Mouse (Mus musculus) stomach, postnatal 0 days (tissue): Measurements from ENCODE around the gene Scarf2. TPM values are rescaled to one million over a fixed set of nuclear protein-coding genes. Genes with fewer than 3 reads are reported as not detected.

ENCODE experiments used
- ATAC-seq: fragments of 200-750 bp; cut with Nextera tagmentation; 2 replicates; pipeline ENCODE4 v1.8.0; 2017; ENCODE audit not compliant: low FRiP score, low TSS enrichment
- DNase-seq: peaks from one replicate; pipeline ENCODE4 v3.0.0-alpha.2; 2016; ENCODE audit warnings: low spot score
- H3K27ac ChIP-seq: fragments of 300-500 bp; sonication (generic); replicated peaks from 2 replicates; pipeline ENCODE4 v1.5.1; 2014; ENCODE audit warnings: mild to moderate bottlenecking, control low read depth
- H3K27me3 ChIP-seq: fragments of 300-500 bp; sonication (generic); 2 replicates; pipeline ENCODE4 v1.6.1; 2014; ENCODE audit warnings: low read length; ENCODE audit not compliant: control insufficient read depth, insufficient read depth
- H3K36me3 ChIP-seq: fragments of 300-500 bp; sonication (generic); 2 replicates; pipeline ENCODE4 v1.6.1; 2014; ENCODE audit warnings: low read length, mixed read lengths; ENCODE audit not compliant: control insufficient read depth, insufficient read depth
- H3K4me1 ChIP-seq: fragments of 300-500 bp; sonication (generic); replicated peaks from 2 replicates; pipeline ENCODE4 v1.6.1; 2014; ENCODE audit warnings: antibody characterized with exemption; ENCODE audit not compliant: control insufficient read depth, insufficient read depth
- H3K4me2 ChIP-seq: fragments of 300-500 bp; sonication (generic); replicated peaks from 2 replicates; pipeline ENCODE4 v1.6.1; 2014; ENCODE audit warnings: low read depth, mild to moderate bottlenecking, control low read depth, moderate library complexity
- H3K4me3 ChIP-seq: fragments of 300-500 bp; sonication (generic); 2 replicates; pipeline ENCODE4 v1.5.1; 2014; ENCODE audit warnings: low read depth, low read length, control low read depth
- H3K9ac ChIP-seq: fragments of 300-500 bp; sonication (generic); 2 replicates; pipeline ENCODE4 v1.6.1; 2014; ENCODE audit warnings: mild to moderate bottlenecking, low read length, control low read depth, mixed read lengths
- H3K9me3 ChIP-seq: fragments of 300-500 bp; sonication (generic); 2 replicates; pipeline ENCODE4 v1.6.1; 2016; ENCODE audit warnings: low read length; ENCODE audit not compliant: control insufficient read depth
- CTCF ChIP-seq: IDR thresholded peaks from 2 replicates; pipeline ENCODE4 v1.5.1; 2016; ENCODE audit warnings: antibody characterized with exemption, low read depth, mild to moderate bottlenecking, moderate library complexity
- EP300 ChIP-seq: optimal IDR thresholded peaks from 2 replicates; pipeline ENCODE3; 2016; ENCODE audit warnings: antibody characterized with exemption
- WGBS: fragments of 180-500 bp; shearing (Covaris S2); extraction: QIAGEN DNeasy Blood & Tissue Kit; methylation state at CpG from one replicate; pipeline ENCODE4 v1.1.7; 2014; 5-methylcytosine and 5-hydroxymethylcytosine counted together
- polyA plus RNA-seq: library from polyadenylated mRNA; unstranded; fragments of >200 nt; fragmentation: Nextera tagmentation; extraction: Ambion mirVana; gene quantifications from 2 replicates; pipeline ENCODE4 v1.2.1, GENCODE M21; 2015

Scarf2 gene
- polyA plus RNA-seq, 1 experiment from 2014 or later = 7.8 TPM

- 81% methylated on average over 2 of the region's 2 CpGs for WGBS
- TF ChIP-seq EP300 (no peak), CTCF (no peak)
- Histone ChIP-seq H3K4me3 (no peak overlapping the region), H3K4me1 (no peaks in the 10 kb centered on the region), H3K9me3 (no peaks in the 10 kb centered on the region), H3K27ac (no peak overlapping the region), H3K9ac (no peak overlapping the region), H3K4me2 (no peak overlapping the region), H3K27me3 (no peaks in the 10 kb centered on the region), H3K36me3 (peaks cover 47% of the 10 kb centered on the region)
- DNase-seq = no peak
- no peak for ATAC-seq
Measured at GRCm38 (mm10) chr16:17853263-17853662, 56.2 kb downstream of the Scarf2 start.

DNA sequence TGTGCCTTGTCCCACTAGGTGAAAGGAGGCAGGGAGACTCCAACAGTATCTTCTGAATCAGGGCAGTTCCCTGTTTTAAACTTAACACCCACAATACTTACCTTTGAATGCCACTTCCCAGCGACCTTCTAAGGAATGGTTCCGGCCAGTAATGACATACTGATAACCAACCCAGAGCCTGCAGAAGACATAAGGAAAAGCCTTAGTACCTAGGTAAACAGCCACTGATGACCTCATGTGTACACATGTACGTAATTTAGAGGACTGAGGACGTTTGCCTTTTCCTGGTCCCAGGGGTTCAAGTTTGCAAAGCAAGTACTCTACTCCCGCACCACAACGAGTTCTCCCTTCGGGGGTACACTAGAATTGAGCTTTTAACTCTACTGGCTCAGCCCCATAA, 60.1 kb downstream of the Scarf2 start:
- no peak for DNase-seq
- no peaks in the 10 kb centered on the region for H3K27me3 ChIP-seq
- no peak overlapping the region for H3K4me3 ChIP-seq
- peaks cover 44% of the 10 kb centered on the region for H3K36me3 ChIP-seq
- H3K9me3 ChIP-seq = no peaks in the 10 kb centered on the region
- ATAC-seq = peak; percentile 83
- TF ChIP-seq EP300 = no peak
- TF ChIP-seq CTCF = no peak
- H3K27ac ChIP-seq = 0 out of 2 replicates have a peak overlapping the region, but pooled peaks have one; percentile 35
- no peaks in the 10 kb centered on the region for H3K4me1 ChIP-seq
- no peak overlapping the region for H3K9ac ChIP-seq
- H3K4me2 ChIP-seq = no peak overlapping the region
- WGBS = 76% methylated on average over 7 of the region's 7 CpGs

Other genes starting within 250 kb of the Scarf2 start
- 0.33 TPM in 2 replicates for gene Lrrc74b, start 236.0 kb upstream of the Scarf2 start, polyA plus RNA-seq
- gene P2rx6, start 235.4 kb upstream of the Scarf2 start, polyA plus RNA-seq = 1.5 and 1.7 TPM in 2 replicates
- 22.8 and 24.4 TPM in 2 replicates for gene Slc7a4, start 214.1 kb upstream of the Scarf2 start, polyA plus RNA-seq
- gene Smpd4, start 177.9 kb upstream of the Scarf2 start, polyA plus RNA-seq = 7.7 and 9.7 TPM in 2 replicates
- 4.8 and 4.9 TPM in 2 replicates for gene Ccdc74a, start 150.8 kb upstream of the Scarf2 start, polyA plus RNA-seq
- gene Med15, start 64.4 kb upstream of the Scarf2 start, polyA plus RNA-seq = 19.4 and 22.7 TPM in 2 replicates
- 32.0 and 34.0 TPM in 2 replicates for gene Klhl22, start 37.7 kb upstream of the Scarf2 start, polyA plus RNA-seq
- gene B830017H08Rik, start 35.8 kb downstream of the Scarf2 start, polyA plus RNA-seq = not detected in 2 replicates
- 0.63 and 1.3 TPM in 2 replicates for gene Car15, start 41.1 kb downstream of the Scarf2 start, polyA plus RNA-seq
- gene Gm20518, start 94.4 kb downstream of the Scarf2 start, polyA plus RNA-seq = 0.07 TPM in 1 of 2 replicates, not detected in the other
- gene Tssk1, start 96.9 kb downstream of the Scarf2 start, polyA plus RNA-seq = 0.06 and 0.11 TPM in 2 replicates
- gene Dgcr2, start 101.3 kb downstream of the Scarf2 start, polyA plus RNA-seq = 38.8 and 40.7 TPM in 2 replicates
- gene Tssk2, start 101.4 kb downstream of the Scarf2 start, polyA plus RNA-seq = 0.07 TPM in 1 of 2 replicates, not detected in the other
- gene Ess2, start 114.1 kb downstream of the Scarf2 start, polyA plus RNA-seq = 15.6 and 17.0 TPM in 2 replicates
- 0.21 and 0.23 TPM in 2 replicates for gene Gsc2, start 117.8 kb downstream of the Scarf2 start, polyA plus RNA-seq
- 219 and 245 TPM in 2 replicates for gene Slc25a1, start 130.9 kb downstream of the Scarf2 start, polyA plus RNA-seq
- not detected in 2 replicates for gene Vpreb2, start 183.1 kb downstream of the Scarf2 start, polyA plus RNA-seq